Mouse (Mus musculus) cerebellum, adult 11 months (tissue): ENCODE results near the gene Sertad4.

Source experiments
- DNase-seq: peaks from one replicate; pipeline ENCODE4 v3.0.0; 2022

The Sertad4 gene

DNA sequence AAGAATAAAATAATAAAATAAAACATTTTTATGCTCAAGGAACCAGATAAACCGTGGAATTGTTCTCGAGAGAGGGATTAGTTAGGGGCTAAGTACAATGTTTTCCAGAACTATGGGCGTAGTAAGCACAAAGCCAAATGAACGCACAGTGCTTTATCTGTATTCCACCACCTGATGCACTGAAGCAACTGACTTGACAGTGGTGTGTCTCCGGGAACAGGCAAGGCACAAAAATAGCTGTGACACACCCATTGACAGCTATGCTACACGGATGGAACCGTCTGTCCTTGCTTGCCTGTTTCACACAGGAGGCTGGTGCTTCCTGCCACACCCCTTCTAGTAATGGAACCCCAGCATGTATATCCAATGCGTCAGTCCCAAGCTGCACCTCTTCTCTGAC lies 55.2 kb downstream of the Sertad4 start:
- DNase-seq, result no peak

DNA sequence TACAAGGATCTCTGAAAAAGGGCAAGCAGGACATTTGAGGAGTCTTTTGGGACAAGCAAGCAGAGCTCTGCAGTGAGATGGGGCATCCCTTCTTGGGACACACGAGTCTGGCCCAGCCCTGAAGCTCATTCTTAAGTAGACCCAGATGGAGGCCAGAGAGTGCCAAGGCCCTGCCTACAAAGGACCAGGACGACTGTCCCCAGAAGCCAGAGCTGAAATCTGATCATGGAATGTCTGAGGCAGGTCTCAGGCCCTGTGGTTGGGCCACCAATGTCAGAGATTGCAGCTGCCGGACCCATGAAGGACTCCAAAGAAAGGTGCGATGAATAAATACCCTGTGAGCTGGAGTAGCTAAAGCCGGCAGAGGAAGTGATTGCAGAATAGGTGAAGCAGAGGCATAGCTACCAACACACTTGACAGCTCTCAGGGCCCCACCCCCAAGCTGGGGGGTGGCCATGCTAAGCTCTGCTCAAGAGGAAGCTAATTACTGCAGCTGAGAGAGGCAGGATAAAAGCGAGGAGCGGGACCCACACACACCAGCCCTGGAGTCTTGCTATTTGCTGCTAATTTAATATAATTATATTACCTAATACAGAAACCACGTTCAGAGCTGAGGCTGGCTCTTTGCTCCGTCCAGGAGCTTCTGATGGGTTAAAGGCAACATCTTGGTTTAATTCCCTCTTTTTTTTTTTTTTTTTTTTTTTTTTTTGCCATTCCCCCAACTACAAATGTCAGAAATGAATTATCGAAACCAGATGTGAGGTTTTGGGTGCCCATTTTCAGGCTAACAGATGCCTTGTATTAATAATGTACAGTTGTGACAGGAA lies 56.2 kb downstream of the Sertad4 start:
- no peak for DNase-seq

DNA sequence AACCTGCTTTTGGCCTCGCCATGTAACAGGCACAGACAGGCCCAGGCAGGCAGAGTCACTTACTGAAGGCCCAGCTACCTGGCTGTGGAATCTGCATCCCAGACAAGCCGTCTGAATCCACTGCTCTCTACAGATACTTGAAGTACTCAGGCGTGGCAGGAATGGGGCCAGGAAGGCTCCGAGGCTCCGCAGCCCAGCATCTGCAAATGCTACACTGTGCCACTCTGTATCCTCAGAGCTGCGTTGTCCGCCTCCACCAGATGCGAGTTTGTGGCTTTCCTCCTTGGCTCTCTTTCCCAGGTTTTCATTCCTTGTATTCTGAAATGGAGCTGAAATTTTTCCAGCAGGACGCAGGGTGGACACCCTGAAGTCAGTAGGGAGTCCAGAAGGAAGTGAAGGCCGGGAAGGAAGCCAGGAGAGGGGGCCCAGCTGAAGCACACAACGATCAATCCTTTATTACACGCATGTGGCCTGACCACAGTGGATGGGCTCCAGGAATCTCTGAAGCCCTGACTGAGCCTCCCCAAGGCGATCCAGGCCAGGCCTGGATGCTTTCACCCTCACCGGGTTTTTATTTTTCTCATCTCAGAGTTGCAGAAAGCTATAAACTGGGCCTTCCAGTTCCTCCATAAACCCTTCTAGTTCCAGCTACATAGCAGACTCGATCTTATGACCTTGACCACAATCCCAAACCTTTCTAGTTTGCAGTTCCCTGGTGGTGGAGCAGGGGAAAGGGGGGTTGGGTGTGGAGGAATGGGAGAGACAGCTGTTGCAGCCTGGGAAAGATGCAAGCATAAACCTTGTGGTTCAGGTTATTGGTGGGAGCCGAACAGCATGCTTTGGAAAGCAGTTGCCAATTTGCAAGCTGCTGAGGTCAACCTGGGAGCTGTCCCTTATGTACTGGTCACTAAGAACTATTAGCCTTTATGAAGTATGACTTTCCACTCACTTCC lies 57.1 kb downstream of the Sertad4 start:
- DNase-seq, result no peak

DNA sequence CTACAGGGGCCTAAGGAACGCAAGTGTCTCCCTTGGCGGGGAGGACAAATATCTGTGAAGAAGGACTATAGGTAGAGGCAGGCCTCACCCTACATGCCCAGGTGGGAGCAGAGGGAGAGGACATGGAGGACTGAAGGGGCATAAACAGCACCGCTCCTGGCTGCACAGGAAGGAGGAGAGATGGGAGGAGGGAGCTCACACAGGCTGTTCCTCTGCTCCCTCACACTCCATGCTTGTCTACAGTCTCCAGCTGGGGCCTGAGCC lies 58.6 kb downstream of the Sertad4 start:
- DNase-seq, result no peak

DNA sequence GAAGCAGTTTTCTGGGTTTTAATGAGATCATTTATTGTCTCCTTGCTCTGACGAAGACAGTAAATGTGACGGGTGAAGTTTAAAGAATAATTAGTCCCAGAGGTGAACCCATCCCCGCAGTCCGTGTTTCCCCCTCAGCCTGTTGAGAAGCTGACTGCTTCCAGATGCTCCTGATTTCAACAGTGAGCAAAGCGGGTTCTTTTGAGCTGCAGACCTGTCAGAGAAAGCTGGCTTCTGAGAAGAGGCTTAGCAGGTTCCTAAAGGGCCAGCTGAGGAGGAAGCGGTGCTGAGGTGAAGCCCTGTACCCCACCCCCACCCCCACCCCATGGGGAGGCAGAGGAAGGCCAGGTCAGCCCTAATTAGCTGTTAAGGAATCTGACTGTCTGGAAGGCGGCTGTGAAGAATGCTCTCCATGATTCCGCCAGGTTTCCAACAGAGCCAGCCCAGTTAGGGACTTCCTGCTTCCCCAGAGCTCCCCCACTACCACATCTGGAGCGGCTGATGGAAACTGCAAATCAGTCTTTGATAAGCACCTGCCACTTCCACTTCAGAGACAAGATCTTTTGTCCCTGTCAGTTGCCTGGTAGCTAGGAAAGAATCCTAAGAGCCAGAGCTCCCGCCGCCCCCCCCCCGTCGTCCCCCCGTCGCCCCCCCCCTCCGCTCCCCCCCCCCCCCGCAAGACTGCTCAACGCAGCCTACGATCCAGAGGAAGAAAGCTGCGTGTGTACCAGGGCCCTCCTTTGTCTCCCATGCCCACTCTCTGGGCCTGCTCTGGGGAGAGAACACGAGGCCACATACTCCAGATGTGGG lies 59.1 kb downstream of the Sertad4 start:
- no peak for DNase-seq

DNA sequence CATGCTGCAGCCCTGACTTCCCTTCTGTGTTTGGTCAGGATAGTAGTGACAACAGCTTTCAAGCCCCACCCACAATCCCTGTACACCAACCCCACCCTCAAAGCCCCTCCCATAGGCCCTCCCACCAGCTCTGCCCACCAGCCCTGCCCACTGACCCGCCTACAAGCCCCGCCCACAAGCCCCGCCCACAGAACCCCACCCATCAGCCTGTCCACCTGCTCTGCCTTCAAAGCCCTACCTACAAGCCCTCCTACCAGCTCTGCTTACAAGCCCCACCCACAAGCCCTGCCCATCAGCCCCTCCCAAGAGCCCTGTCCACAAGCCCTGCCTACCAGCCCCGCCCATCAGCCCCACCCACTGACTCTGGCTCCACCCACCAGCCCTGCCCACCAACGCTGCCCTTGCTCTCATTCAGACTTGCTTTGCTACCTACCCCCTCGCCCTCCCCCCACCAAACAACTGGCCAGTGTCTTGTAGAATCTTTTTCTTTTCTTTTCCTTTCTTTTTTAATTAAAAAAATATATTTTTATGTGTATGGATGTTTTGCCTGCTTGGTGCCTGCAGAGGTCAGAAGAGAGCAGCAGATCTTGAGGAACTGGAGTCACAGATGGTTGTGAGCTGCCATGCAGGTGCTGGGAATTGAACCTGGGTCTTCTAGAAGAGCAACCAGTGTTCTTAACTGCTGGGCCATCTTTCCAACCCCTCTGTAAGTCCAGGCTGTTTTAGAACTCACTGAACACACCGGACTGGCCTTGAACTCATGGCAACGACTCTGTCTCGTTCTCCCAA lies 60.4 kb downstream of the Sertad4 start:
- DNase-seq, result no peak
